Mouse (Mus musculus) forebrain, embryonic 13.5 days (tissue): ENCODE data around the gene Gm9780. TPM values are rescaled to one million over a fixed set of nuclear protein-coding genes. Genes with fewer than 3 reads are reported as not detected.
A peak's percentile ranks its signal among the peaks of the same experiment; 100 is the strongest.
"Not testable (repeated sequence)": the region's sequence is repeated elsewhere in the genome, so short reads cannot be mapped to it uniquely, and the experiment has no call there.

Experiments used
- ATAC-seq: fragments of 200-750 bp; cut with Nextera tagmentation; 2 replicates; pipeline ENCODE4 v1.8.0; 2017
- H3K27ac ChIP-seq: fragments of 300-500 bp; sonication (generic); 2 replicates; pipeline ENCODE4 v1.5.1; 2015; ENCODE audit warnings: inconsistent platforms, mild to moderate bottlenecking, moderate library complexity
- H3K27me3 ChIP-seq: fragments of 300-500 bp; sonication (generic); 2 replicates; pipeline ENCODE4 v1.6.1; 2015; ENCODE audit warnings: mild to moderate bottlenecking, inconsistent platforms
- H3K36me3 ChIP-seq: fragments of 300-500 bp; sonication (generic); 2 replicates; pipeline ENCODE4 v1.6.1; 2015; ENCODE audit warnings: mild to moderate bottlenecking, inconsistent platforms; ENCODE audit not compliant: poor library complexity, severe bottlenecking
- H3K4me1 ChIP-seq: fragments of 300-500 bp; sonication (generic); 2 replicates; pipeline ENCODE4 v1.6.1; 2015; ENCODE audit warnings: inconsistent platforms
- H3K4me2 ChIP-seq: fragments of 300-500 bp; sonication (generic); 2 replicates; pipeline ENCODE4 v1.6.1; 2015; ENCODE audit warnings: inconsistent platforms, mild to moderate bottlenecking, moderate library complexity
- H3K4me3 ChIP-seq: fragments of 300-500 bp; sonication (generic); 2 replicates; pipeline ENCODE4 v1.5.1; 2015; ENCODE audit warnings: mild to moderate bottlenecking, inconsistent platforms
- H3K9ac ChIP-seq: fragments of 300-500 bp; sonication (generic); 2 replicates; pipeline ENCODE4 v1.6.1; 2015; ENCODE audit warnings: mild to moderate bottlenecking, inconsistent platforms
- H3K9me3 ChIP-seq: fragments of 300-500 bp; sonication (generic); replicated peaks from 2 replicates; pipeline ENCODE4 v1.6.1; 2016; ENCODE audit warnings: inconsistent platforms
- WGBS: fragments of 180-500 bp; shearing (Covaris S2); methylation state at CpG from one replicate; pipeline ENCODE4 v1.1.7; 2015; 5-methylcytosine and 5-hydroxymethylcytosine counted together
- polyA plus RNA-seq: library from polyadenylated mRNA; unstranded; fragments of >200 nt; fragmentation: Nextera tagmentation; extraction: Ambion mirVana; gene quantifications from 2 replicates; pipeline ENCODE4 v1.2.1, GENCODE M21; 2015

The Gm9780 gene
- 4.4 and 4.6 TPM in 2 replicates for polyA plus RNA-seq

GRCm38 (mm10) chr14:26042611-26043010 is at the start of gene Gm9780:
Gene Gm9780 (minus strand): TSS chr14:26042711.
- H3K4me2 ChIP-seq, H3K36me3 ChIP-seq, H3K9ac ChIP-seq, H3K4me3 ChIP-seq, H3K27me3 ChIP-seq, H3K9me3 ChIP-seq, H3K4me1 ChIP-seq, ATAC-seq, H3K27ac ChIP-seq: not testable (repeated sequence)
- WGBS, result no CpG with 5 or more reads among the region's 26 CpGs

GRCm38 (mm10) chr14:26081997-26082396 is 39.5 kb upstream of the Gm9780 start, which contains the start of gene Cphx3:
Gene Cphx3 (plus strand): TSS chr14:26082297.
- not testable (repeated sequence) for H3K4me1 ChIP-seq, ATAC-seq, H3K9ac ChIP-seq, H3K4me3 ChIP-seq, H3K9me3 ChIP-seq, H3K27ac ChIP-seq, H3K36me3 ChIP-seq, H3K4me2 ChIP-seq, H3K27me3 ChIP-seq
- no CpG with 5 or more reads among the region's 1 CpGs for WGBS

GRCm38 (mm10) chr14:26081216-26081615 is 38.7 kb upstream of the Gm9780 start, which contains the start of gene Cphx2:
Gene Cphx2 (plus strand): TSS chr14:26081516.
- not testable (repeated sequence) for H3K36me3 ChIP-seq, ATAC-seq

GRCm38 (mm10) chr14:26076620-26077390 is 34.3 kb upstream of the Gm9780 start:
- H3K27ac ChIP-seq, H3K4me3 ChIP-seq, H3K4me1 ChIP-seq, H3K4me2 ChIP-seq, ATAC-seq, H3K27me3 ChIP-seq, H3K9ac ChIP-seq, H3K36me3 ChIP-seq, H3K9me3 ChIP-seq: not testable (repeated sequence)
- WGBS, result no CpG with 5 or more reads among the region's 5 CpGs

More at GRCm38 (mm10) chr14:26081216-26081615, 38.7 kb upstream of the Gm9780 start, which contains the start of gene Cphx2:
- not testable (repeated sequence) for H3K27me3 ChIP-seq, H3K27ac ChIP-seq, H3K4me3 ChIP-seq, H3K9ac ChIP-seq, H3K9me3 ChIP-seq, H3K4me2 ChIP-seq, H3K4me1 ChIP-seq
- no CpG with 5 or more reads among the region's 6 CpGs for WGBS

- no CpG with 5 or more reads among the region's 10 CpGs for WGBS
- H3K9me3 ChIP-seq, H3K9ac ChIP-seq, H3K4me2 ChIP-seq, H3K27ac ChIP-seq, H3K4me3 ChIP-seq, H3K27me3 ChIP-seq, H3K4me1 ChIP-seq, H3K36me3 ChIP-seq: not testable (repeated sequence)
- peak; percentile 74 for ATAC-seq
These were observed 24.8 kb upstream of the Gm9780 start, which contains the start of gene Tmem254c for GRCm38 (mm10) chr14:26067325-26067633. Gene Tmem254c (minus strand): TSS chr14:26067355.

- H3K9ac ChIP-seq, H3K4me1 ChIP-seq, H3K9me3 ChIP-seq, H3K36me3 ChIP-seq, H3K4me3 ChIP-seq, H3K4me2 ChIP-seq, H3K27ac ChIP-seq, H3K27me3 ChIP-seq: not testable (repeated sequence)
- WGBS, result no CpG with 5 or more reads among the region's 44 CpGs
- ATAC-seq, result peak; percentile 83
These were observed 24.2 kb upstream of the Gm9780 start for GRCm38 (mm10) chr14:26066574-26067324.

- not testable (repeated sequence) for H3K27me3 ChIP-seq, H3K27ac ChIP-seq, H3K9me3 ChIP-seq, H3K9ac ChIP-seq, H3K4me1 ChIP-seq, H3K4me2 ChIP-seq, H3K36me3 ChIP-seq, ATAC-seq, H3K4me3 ChIP-seq
- WGBS, result no CpG with 5 or more reads among the region's 6 CpGs
These were observed 16.9 kb upstream of the Gm9780 start for GRCm38 (mm10) chr14:26059362-26059761.

- WGBS, result no CpG with 5 or more reads among the region's 3 CpGs
- H3K4me1 ChIP-seq, H3K4me2 ChIP-seq, H3K27me3 ChIP-seq, H3K4me3 ChIP-seq, H3K27ac ChIP-seq, H3K9ac ChIP-seq, H3K9me3 ChIP-seq, ATAC-seq, H3K36me3 ChIP-seq: not testable (repeated sequence)
These were observed 15.7 kb upstream of the Gm9780 start for GRCm38 (mm10) chr14:26058184-26058583.

GRCm38 (mm10) chr14:26048767-26049166 is 6.3 kb upstream of the Gm9780 start:
- H3K4me3 ChIP-seq, H3K36me3 ChIP-seq, H3K9ac ChIP-seq, H3K9me3 ChIP-seq, H3K4me2 ChIP-seq, H3K27ac ChIP-seq, H3K27me3 ChIP-seq, ATAC-seq, H3K4me1 ChIP-seq: not testable (repeated sequence)
- WGBS, result no CpG with 5 or more reads among the region's 9 CpGs

GRCm38 (mm10) chr14:26047026-26047425 is 4.5 kb upstream of the Gm9780 start:
- not testable (repeated sequence) for H3K4me3 ChIP-seq, H3K36me3 ChIP-seq, H3K9me3 ChIP-seq, H3K27me3 ChIP-seq, H3K27ac ChIP-seq, H3K9ac ChIP-seq, ATAC-seq, H3K4me1 ChIP-seq, H3K4me2 ChIP-seq
- no CpG with 5 or more reads among the region's 8 CpGs for WGBS

GRCm38 (mm10) chr14:26045007-26045406 is 2.5 kb upstream of the Gm9780 start:
- H3K9ac ChIP-seq, H3K4me3 ChIP-seq, H3K36me3 ChIP-seq, H3K27ac ChIP-seq, ATAC-seq, H3K9me3 ChIP-seq, H3K4me1 ChIP-seq, H3K27me3 ChIP-seq, H3K4me2 ChIP-seq: not testable (repeated sequence)
- no CpG with 5 or more reads among the region's 5 CpGs for WGBS

GRCm38 (mm10) chr14:26035439-26035838 is 7.1 kb downstream of the Gm9780 start:
- H3K36me3 ChIP-seq, H3K4me1 ChIP-seq, H3K27ac ChIP-seq, H3K27me3 ChIP-seq, ATAC-seq, H3K4me2 ChIP-seq, H3K4me3 ChIP-seq, H3K9me3 ChIP-seq, H3K9ac ChIP-seq: not testable (repeated sequence)
- no CpG with 5 or more reads among the region's 6 CpGs for WGBS
